Mouse (Mus musculus) intestine, postnatal 0 days (tissue): Measurements from ENCODE around the gene Slc35a2. TPM values are rescaled to one million over a fixed set of nuclear protein-coding genes. Genes with fewer than 3 reads are reported as not detected.

Source experiments
- ATAC-seq: fragments of 200-750 bp; cut with Nextera tagmentation; 2 replicates; pipeline ENCODE4 v1.8.0; 2017; ENCODE audit warnings: mild to moderate bottlenecking, moderate TSS enrichment, moderate library complexity
- H3K27ac ChIP-seq: fragments of 300-500 bp; sonication (generic); 2 replicates; pipeline ENCODE4 v1.5.1; 2014; ENCODE audit warnings: mild to moderate bottlenecking, low read depth, low read length, moderate library complexity
- H3K27me3 ChIP-seq: fragments of 300-500 bp; sonication (generic); replicated peaks from 2 replicates; pipeline ENCODE4 v1.6.1; 2014; ENCODE audit warnings: low read length, mixed read lengths; ENCODE audit not compliant: control insufficient read depth, insufficient read depth
- H3K36me3 ChIP-seq: fragments of 300-500 bp; sonication (generic); 2 replicates; pipeline ENCODE4 v1.6.1; 2014; ENCODE audit warnings: mild to moderate bottlenecking, moderate library complexity; ENCODE audit not compliant: control insufficient read depth, insufficient read depth
- H3K4me1 ChIP-seq: fragments of 300-500 bp; sonication (generic); replicated peaks from 2 replicates; pipeline ENCODE4 v1.6.1; 2014; ENCODE audit warnings: antibody characterized with exemption, low read length, mixed read lengths; ENCODE audit not compliant: control insufficient read depth, insufficient read depth
- H3K4me2 ChIP-seq: fragments of 300-500 bp; sonication (generic); replicated peaks from 2 replicates; pipeline ENCODE4 v1.6.1; 2014; ENCODE audit warnings: low read depth, mild to moderate bottlenecking, moderate library complexity
- H3K4me3 ChIP-seq: fragments of 300-500 bp; sonication (generic); 2 replicates; pipeline ENCODE4 v1.5.1; 2014; ENCODE audit warnings: low read depth, low read length
- H3K9ac ChIP-seq: fragments of 300-500 bp; sonication (generic); 2 replicates; pipeline ENCODE4 v1.6.1; 2014; ENCODE audit warnings: mild to moderate bottlenecking, low read depth, low read length
- H3K9me3 ChIP-seq: fragments of 300-500 bp; sonication (generic); 2 replicates; pipeline ENCODE4 v1.6.1; 2016; ENCODE audit warnings: mixed run types; ENCODE audit not compliant: control insufficient read depth
- CTCF ChIP-seq: sonication (generic); IDR thresholded peaks from 2 replicates; pipeline ENCODE4 v1.5.1; 2016; ENCODE audit warnings: low read depth, mild to moderate bottlenecking, control low read depth, antibody characterized with exemption, moderate library complexity
- WGBS: fragments of 180-500 bp; shearing (Covaris S2); extraction: QIAGEN DNeasy Blood & Tissue Kit; methylation state at CpG from one replicate; pipeline ENCODE4 v1.1.7; 2014; 5-methylcytosine and 5-hydroxymethylcytosine counted together
- polyA plus RNA-seq: library from polyadenylated mRNA; unstranded; fragments of >200 nt; fragmentation: Nextera tagmentation; extraction: Ambion mirVana; gene quantifications from 2 replicates; pipeline ENCODE4 v1.2.1, GENCODE M21; 2015

Slc35a2 gene
- polyA plus RNA-seq, 1 experiment from 2014 or later: 24.3 TPM

DNA sequence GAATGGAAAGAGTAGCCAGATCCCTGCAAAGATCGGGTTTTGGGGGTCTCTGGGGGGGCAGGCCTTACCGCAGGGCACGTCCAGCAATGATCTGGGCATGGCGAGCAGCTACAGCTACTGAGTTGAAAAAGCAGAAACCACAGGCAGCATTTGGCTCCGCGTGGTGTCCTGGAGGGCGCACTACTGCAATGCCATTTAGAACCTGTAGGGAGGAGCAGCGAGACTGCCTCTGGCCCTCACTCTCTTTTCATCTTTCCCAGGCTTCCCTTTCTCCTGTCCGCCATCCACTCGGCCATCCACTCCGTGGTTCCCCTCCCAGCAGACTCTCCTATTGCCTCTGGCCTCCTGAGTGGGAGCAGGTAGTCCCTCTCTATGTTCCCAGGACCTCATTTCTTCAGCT lies 53.0 kb downstream of the Slc35a2 start:
- Histone ChIP-seq H3K4me3 (no peak overlapping the region), H3K27me3 (no peaks in the 10 kb centered on the region), H3K4me2 (no peak overlapping the region), H3K9ac (no peak overlapping the region), H3K36me3 (no peaks in the 10 kb centered on the region; the same call in 1 of the 2 replicates), H3K4me1 (no peaks in the 10 kb centered on the region), H3K9me3 (no peaks in the 10 kb centered on the region), H3K27ac (no peak overlapping the region)
- no peak for ATAC-seq
- peak; percentile 47 for TF ChIP-seq CTCF
- 64% methylated on average over 10 of the region's 11 CpGs for WGBS

DNA sequence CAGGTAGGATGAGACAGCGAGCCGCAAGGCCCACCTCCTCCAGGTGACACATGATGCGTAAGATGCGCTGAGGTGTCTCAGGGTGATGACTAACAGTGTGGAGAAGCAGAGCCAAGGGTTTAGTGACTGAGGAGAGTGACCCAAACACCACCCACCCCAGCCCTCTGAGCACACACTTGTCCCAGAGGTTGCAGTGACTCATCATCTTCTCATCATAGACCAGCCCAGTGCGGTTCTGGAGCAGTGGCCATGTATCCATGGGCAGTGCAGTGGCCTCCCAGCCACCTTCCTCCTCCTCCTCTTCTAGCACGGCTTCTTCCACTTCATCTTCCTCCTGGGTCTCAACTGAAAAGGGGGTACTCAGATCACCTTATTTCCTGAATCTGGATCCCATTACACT lies 53.8 kb downstream of the Slc35a2 start:
- no peak overlapping the region for H3K4me3 ChIP-seq
- no peaks in the 10 kb centered on the region for H3K4me1 ChIP-seq
- no peaks in the 10 kb centered on the region; the same call in 1 of the 2 replicates for H3K36me3 ChIP-seq
- H3K27ac ChIP-seq: no peak overlapping the region
- 97% methylated on average over 6 of the region's 6 CpGs for WGBS
- no peak for ATAC-seq
- no peak overlapping the region for H3K9ac ChIP-seq
- no peak for TF ChIP-seq CTCF
- no peaks in the 10 kb centered on the region for H3K27me3 ChIP-seq
- H3K4me2 ChIP-seq: no peak overlapping the region
- no peaks in the 10 kb centered on the region for H3K9me3 ChIP-seq

Other genes starting within 250 kb of the Slc35a2 start
- 5.4 and 5.7 TPM in 2 replicates for gene Syp, start 245.6 kb upstream of the Slc35a2 start, polyA plus RNA-seq
- gene Prickle3, start 226.8 kb upstream of the Slc35a2 start, polyA plus RNA-seq: 3.4 and 4.3 TPM in 2 replicates
- 113 and 124 TPM in 2 replicates for gene Plp2, start 212.6 kb upstream of the Slc35a2 start, polyA plus RNA-seq
- 1.4 and 1.6 TPM in 2 replicates for gene Magix, start 202.8 kb upstream of the Slc35a2 start, polyA plus RNA-seq
- gene Gpkow, start 186.9 kb upstream of the Slc35a2 start, polyA plus RNA-seq: 13.8 and 14.6 TPM in 2 replicates
- gene Wdr45, start 169.7 kb upstream of the Slc35a2 start, polyA plus RNA-seq: 19.3 and 19.5 TPM in 2 replicates
- gene Gm45208, start 161.8 kb upstream of the Slc35a2 start, polyA plus RNA-seq: not detected in 2 replicates
- 18.2 and 24.0 TPM in 2 replicates for gene Praf2, start 155.6 kb upstream of the Slc35a2 start, polyA plus RNA-seq
- 20.7 and 22.2 TPM in 2 replicates for gene Ccdc120, start 133.1 kb upstream of the Slc35a2 start, polyA plus RNA-seq
- 15.3 and 16.2 TPM in 2 replicates for gene Tfe3, start 121.5 kb upstream of the Slc35a2 start, polyA plus RNA-seq
- 17.6 and 22.2 TPM in 2 replicates for gene Gripap1, start 94.3 kb upstream of the Slc35a2 start, polyA plus RNA-seq
- gene Kcnd1, start 61.7 kb upstream of the Slc35a2 start, polyA plus RNA-seq: 0.60 and 0.68 TPM in 2 replicates
- 21.0 and 22.8 TPM in 2 replicates for gene Otud5, start 42.7 kb upstream of the Slc35a2 start, polyA plus RNA-seq
- 9.2 and 10.2 TPM in 2 replicates for gene Pim2, start 5.8 kb upstream of the Slc35a2 start, polyA plus RNA-seq
- gene Pqbp1, start 15.2 kb downstream of the Slc35a2 start, polyA plus RNA-seq: 63.1 and 64.3 TPM in 2 replicates
- 106 and 109 TPM in 2 replicates for gene Timm17b, start 15.3 kb downstream of the Slc35a2 start, polyA plus RNA-seq
- gene Gm10491, start 23.8 kb downstream of the Slc35a2 start, polyA plus RNA-seq: not detected in 2 replicates
- not detected in 2 replicates for gene Gm10490, start 25.5 kb downstream of the Slc35a2 start, polyA plus RNA-seq
- 17.5 and 18.0 TPM in 2 replicates for gene Pcsk1n, start 35.8 kb downstream of the Slc35a2 start, polyA plus RNA-seq
- gene Eras, start 44.6 kb downstream of the Slc35a2 start, polyA plus RNA-seq: not detected in 2 replicates
- 4.6 and 5.4 TPM in 2 replicates for gene Hdac6, start 63.9 kb downstream of the Slc35a2 start, polyA plus RNA-seq
- gene Gata1, start 94.0 kb downstream of the Slc35a2 start, polyA plus RNA-seq: 0.08 TPM in 1 of 2 replicates, not detected in the other
- gene Glod5, start 134.5 kb downstream of the Slc35a2 start, polyA plus RNA-seq: 39.5 and 41.4 TPM in 2 replicates
- gene Suv39h1, start 190.7 kb downstream of the Slc35a2 start, polyA plus RNA-seq: 15.5 and 16.5 TPM in 2 replicates
- gene Was, start 206.5 kb downstream of the Slc35a2 start, polyA plus RNA-seq: 0.34 and 0.48 TPM in 2 replicates
- gene Wdr13, start 248.9 kb downstream of the Slc35a2 start, polyA plus RNA-seq: 10.1 and 13.6 TPM in 2 replicates